Mouse (Mus musculus): ENCODE measurements around the gene Gna13.

DNA sequence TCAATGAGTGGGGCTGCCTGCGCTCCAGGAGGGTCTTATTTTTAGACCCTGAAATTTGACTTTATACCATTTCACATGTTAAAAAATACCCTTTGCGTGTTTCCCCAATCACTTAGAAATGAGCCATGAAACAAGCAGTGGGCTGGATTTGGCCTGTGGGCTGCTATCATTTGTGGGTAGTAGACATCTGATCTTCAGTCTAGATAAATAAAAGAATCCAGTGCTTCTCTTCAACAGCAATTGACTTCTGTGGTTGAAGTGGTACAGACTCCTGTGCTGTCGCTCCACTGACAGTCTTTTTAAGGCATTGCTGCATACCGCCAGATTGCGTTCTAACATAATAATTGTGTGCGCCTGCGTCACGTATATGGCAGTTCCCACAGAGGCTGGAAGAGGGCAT is 22.7 kb downstream of the Gna13 start:
- TF ChIP-seq CTCF (IDR thresholded peaks at IDR 0.05) (no peak), EP300 (IDR thresholded peaks at IDR 0.05; ENCODE audit: insufficient read depth, low read depth, low read length) (no peak), POLR2A (IDR thresholded peaks at IDR 0.05; ENCODE audit: insufficient read depth, low read depth, low read length) (no peak)
